Mouse (Mus musculus): ENCODE data around the gene Olfr270.

The Olfr270 gene

GRCm38 (mm10) chr4:52964247-52964646 is at the start of gene Olfr270:
Gene Olfr270 (plus strand): TSS chr4:52964547.
- DNase-seq (ENCODE audit: low read depth, low spot score), result no peak

GRCm38 (mm10) chr4:52916659-52917310 is 47.6 kb upstream of the Olfr270 start:
- DNase-seq (ENCODE audit: low read depth, low spot score), result no peak

GRCm38 (mm10) chr4:52917311-52917688 is 47.0 kb upstream of the Olfr270 start:
- DNase-seq (ENCODE audit: low read depth, low spot score), result no peak

- no peak for DNase-seq (ENCODE audit: low read depth, low spot score)
These were observed 45.3 kb upstream of the Olfr270 start, which contains the start of gene Olfr272 for GRCm38 (mm10) chr4:52919078-52919477. Gene Olfr272 (minus strand): TSS chr4:52919178.

GRCm38 (mm10) chr4:52930480-52930879 is 33.9 kb upstream of the Olfr270 start:
- no peak for DNase-seq (ENCODE audit: low read depth, low spot score)

- DNase-seq (ENCODE audit: low read depth, low spot score), result no peak
These were observed 17.7 kb upstream of the Olfr270 start for GRCm38 (mm10) chr4:52946665-52947064.

- DNase-seq (ENCODE audit: low read depth, low spot score), result no peak
These were observed 15.3 kb upstream of the Olfr270 start for GRCm38 (mm10) chr4:52949005-52949404.

GRCm38 (mm10) chr4:52958693-52959092 is 5.7 kb upstream of the Olfr270 start:
- peak; percentile 33 for DNase-seq (ENCODE audit: low read depth, low spot score)

- DNase-seq (ENCODE audit: low read depth, low spot score), result peak; percentile 16
These were observed 20.9 kb downstream of the Olfr270 start for GRCm38 (mm10) chr4:52985216-52985615.

- no peak for DNase-seq (ENCODE audit: low read depth, low spot score)
These were observed 21.9 kb downstream of the Olfr270 start for GRCm38 (mm10) chr4:52986266-52986665.

GRCm38 (mm10) chr4:52989248-52989647 is 24.9 kb downstream of the Olfr270 start, which contains the start of gene Nipsnap3a:
Gene Nipsnap3a (plus strand): TSS chr4:52989272.
- peak; percentile 68 for DNase-seq (ENCODE audit: low read depth, low spot score)

GRCm38 (mm10) chr4:52999449-52999848 is 35.1 kb downstream of the Olfr270 start:
- no peak for DNase-seq (ENCODE audit: low read depth, low spot score)

- no peak for DNase-seq (ENCODE audit: low read depth, low spot score)
These were observed 35.8 kb downstream of the Olfr270 start for GRCm38 (mm10) chr4:53000154-53000553.

- peak; percentile 33 for DNase-seq (ENCODE audit: low read depth, low spot score)
These were observed 44.8 kb downstream of the Olfr270 start for GRCm38 (mm10) chr4:53009183-53009582.

GRCm38 (mm10) chr4:53009871-53010270 is 45.5 kb downstream of the Olfr270 start:
- DNase-seq (ENCODE audit: low read depth, low spot score), result no peak

- peak; percentile 99 for DNase-seq (ENCODE audit: low read depth, low spot score)
These were observed 47.5 kb downstream of the Olfr270 start, which contains the start of gene Nipsnap3b for GRCm38 (mm10) chr4:53011732-53012361. Gene Nipsnap3b (plus strand): TSS chr4:53011880.

- peak; percentile 53 for DNase-seq (ENCODE audit: low read depth, low spot score)
These were observed 50.1 kb downstream of the Olfr270 start for GRCm38 (mm10) chr4:53014421-53014820.

GRCm38 (mm10) chr4:53015024-53015423 is 50.7 kb downstream of the Olfr270 start:
- no peak for DNase-seq (ENCODE audit: low read depth, low spot score)

- no peak for DNase-seq (ENCODE audit: low read depth, low spot score)
These were observed 54.0 kb downstream of the Olfr270 start for GRCm38 (mm10) chr4:53018392-53018791.
